Mouse (Mus musculus) intestine, embryonic 15.5 days (tissue): Measurements from ENCODE around the gene Trim26. TPM values are rescaled to one million over a fixed set of nuclear protein-coding genes. Genes with fewer than 3 reads are reported as not detected.

Experiments
- ATAC-seq: fragments of 200-750 bp; cut with Nextera tagmentation; 2 replicates; pipeline ENCODE4 v1.8.0; 2017; ENCODE audit warnings: moderate TSS enrichment, moderate library complexity
- H3K27ac ChIP-seq: fragments of 300-500 bp; sonication (generic); 2 replicates; pipeline ENCODE4 v1.5.1; 2015; ENCODE audit warnings: mild to moderate bottlenecking, inconsistent platforms
- H3K27me3 ChIP-seq: fragments of 300-500 bp; sonication (generic); replicated peaks from 2 replicates; pipeline ENCODE4 v1.6.1; 2015; ENCODE audit warnings: inconsistent platforms
- H3K36me3 ChIP-seq: fragments of 300-500 bp; sonication (generic); 2 replicates; pipeline ENCODE4 v1.6.1; 2015; ENCODE audit warnings: inconsistent platforms
- H3K4me1 ChIP-seq: fragments of 300-500 bp; sonication (generic); replicated peaks from 2 replicates; pipeline ENCODE4 v1.6.1; 2015; ENCODE audit warnings: inconsistent platforms
- H3K4me2 ChIP-seq: fragments of 300-500 bp; sonication (generic); replicated peaks from 2 replicates; pipeline ENCODE4 v1.6.1; 2015; ENCODE audit warnings: mild to moderate bottlenecking, inconsistent platforms
- H3K4me3 ChIP-seq: fragments of 300-500 bp; sonication (generic); replicated peaks from 2 replicates; pipeline ENCODE4 v1.5.1; 2015; ENCODE audit warnings: inconsistent platforms
- H3K9ac ChIP-seq: fragments of 300-500 bp; sonication (generic); 2 replicates; pipeline ENCODE4 v1.6.1; 2015; ENCODE audit warnings: inconsistent platforms
- H3K9me3 ChIP-seq: fragments of 300-500 bp; sonication (generic); 2 replicates; pipeline ENCODE4 v1.6.1; 2016; ENCODE audit warnings: inconsistent platforms
- WGBS: fragments of 180-500 bp; shearing (Covaris S2); methylation state at CpG from one replicate; pipeline ENCODE4 v1.1.7; 2015; 5-methylcytosine and 5-hydroxymethylcytosine counted together
- polyA plus RNA-seq: library from polyadenylated mRNA; unstranded; fragments of >200 nt; fragmentation: Nextera tagmentation; extraction: Ambion mirVana; gene quantifications from 2 replicates; pipeline ENCODE4 v1.2.1, GENCODE M21; 2015

Trim26 gene
- polyA plus RNA-seq, 1 experiment from 2014 or later: 41.5 TPM

GRCm38 (mm10) chr17:36835591-36836426 is 1.1 kb upstream of the Trim26 start:
- ATAC-seq: peak; percentile 55
- Histone ChIP-seq H3K27me3 (no peaks in the 10 kb centered on the region), H3K4me1 (peaks cover 8% of the 10 kb centered on the region; the same call in 1 of the 2 replicates), H3K27ac (peak overlapping the region; percentile 98), H3K36me3 (no peaks in the 10 kb centered on the region), H3K9ac (no peak overlapping the region), H3K4me2 (peak overlapping the region; percentile 68), H3K9me3 (no peaks in the 10 kb centered on the region), H3K4me3 (peak overlapping the region; percentile 78; the same call in 1 of the 2 replicates)
- WGBS: 27% methylated on average over 12 of the region's 12 CpGs

- Histone ChIP-seq H3K9me3 (no peaks in the 10 kb centered on the region), H3K36me3 (no peaks in the 10 kb centered on the region), H3K9ac (peak overlapping the region; percentile 42), H3K4me3 (peak overlapping the region; percentile 78), H3K4me2 (peak overlapping the region; percentile 68), H3K27me3 (no peaks in the 10 kb centered on the region), H3K4me1 (peaks cover 8% of the 10 kb centered on the region; the same call in 1 of the 2 replicates), H3K27ac (peak overlapping the region; percentile 98)
- 17% methylated on average over 3 of the region's 3 CpGs for WGBS
- ATAC-seq: peak; percentile 29
Measured at GRCm38 (mm10) chr17:36836427-36836812, 514 bp upstream of the Trim26 start.

- WGBS: 79% methylated on average over 5 of the region's 5 CpGs
- H3K4me1 ChIP-seq: peaks cover 12% of the 10 kb centered on the region; the same call in 1 of the 2 replicates
- no peak for ATAC-seq
- H3K4me3 ChIP-seq: no peak overlapping the region
- H3K9ac ChIP-seq: no peak overlapping the region
- no peaks in the 10 kb centered on the region for H3K27me3 ChIP-seq
- no peak overlapping the region for H3K27ac ChIP-seq
- no peaks in the 10 kb centered on the region for H3K9me3 ChIP-seq
- H3K4me2 ChIP-seq: no peak overlapping the region
- no peaks in the 10 kb centered on the region for H3K36me3 ChIP-seq
Measured at GRCm38 (mm10) chr17:36839001-36839400, 2.1 kb downstream of the Trim26 start.

GRCm38 (mm10) chr17:36839931-36840330 is 3.0 kb downstream of the Trim26 start:
- ATAC-seq: no peak
- Histone ChIP-seq H3K4me3 (no peak overlapping the region), H3K27ac (no peak overlapping the region), H3K27me3 (no peaks in the 10 kb centered on the region), H3K4me1 (peaks cover 12% of the 10 kb centered on the region; the same call in 1 of the 2 replicates), H3K9ac (no peak overlapping the region), H3K36me3 (no peaks in the 10 kb centered on the region), H3K4me2 (no peak overlapping the region), H3K9me3 (no peaks in the 10 kb centered on the region)
- 82% methylated on average over 3 of the region's 3 CpGs for WGBS

GRCm38 (mm10) chr17:36840961-36841445 is 4.1 kb downstream of the Trim26 start:
- no peak overlapping the region for H3K9ac ChIP-seq
- H3K4me3 ChIP-seq: no peak overlapping the region
- H3K4me2 ChIP-seq: no peak overlapping the region
- H3K4me1 ChIP-seq: peaks cover 9% of the 10 kb centered on the region; the same call in 1 of the 2 replicates
- H3K9me3 ChIP-seq: no peaks in the 10 kb centered on the region
- H3K27ac ChIP-seq: no peak overlapping the region
- H3K36me3 ChIP-seq: no peaks in the 10 kb centered on the region
- ATAC-seq: no peak
- H3K27me3 ChIP-seq: no peaks in the 10 kb centered on the region

- H3K27ac ChIP-seq: no peak overlapping the region
- no peaks in the 10 kb centered on the region for H3K27me3 ChIP-seq
- H3K4me3 ChIP-seq: no peak overlapping the region
- H3K9ac ChIP-seq: no peak overlapping the region
- 82% methylated on average over 7 of the region's 7 CpGs for WGBS
- ATAC-seq: no peak
- H3K4me2 ChIP-seq: no peak overlapping the region
- no peaks in the 10 kb centered on the region for H3K9me3 ChIP-seq
- 0 out of 2 replicates have a peak, but pooled peaks cover 3% of the 10 kb centered on the region for H3K4me1 ChIP-seq
- H3K36me3 ChIP-seq: no peaks in the 10 kb centered on the region
Measured at GRCm38 (mm10) chr17:36843696-36844095, 6.8 kb downstream of the Trim26 start.

GRCm38 (mm10) chr17:36844286-36844719 is 7.4 kb downstream of the Trim26 start:
- no peaks in the 10 kb centered on the region for H3K27me3 ChIP-seq
- H3K4me1 ChIP-seq: 0 out of 2 replicates have a peak, but pooled peaks cover 3% of the 10 kb centered on the region
- H3K27ac ChIP-seq: no peak overlapping the region
- H3K9me3 ChIP-seq: no peaks in the 10 kb centered on the region
- H3K9ac ChIP-seq: no peak overlapping the region
- H3K4me3 ChIP-seq: no peak overlapping the region
- H3K36me3 ChIP-seq: no peaks in the 10 kb centered on the region
- ATAC-seq: peak; percentile 81
- no peak overlapping the region for H3K4me2 ChIP-seq

GRCm38 (mm10) chr17:36844725-36845124 is 7.8 kb downstream of the Trim26 start:
- no peak overlapping the region for H3K27ac ChIP-seq
- 76% methylated on average over 1 of the region's 1 CpGs for WGBS

GRCm38 (mm10) chr17:36848911-36849310 is 12.0 kb downstream of the Trim26 start:
- H3K4me1 ChIP-seq: peaks cover 12% of the 10 kb centered on the region
- H3K9me3 ChIP-seq: no peaks in the 10 kb centered on the region
- no peak overlapping the region for H3K4me2 ChIP-seq
- no peak overlapping the region for H3K9ac ChIP-seq
- no peak for ATAC-seq
- H3K27me3 ChIP-seq: no peaks in the 10 kb centered on the region
- H3K36me3 ChIP-seq: peaks cover 15% of the 10 kb centered on the region; the same call in 1 of the 2 replicates
- H3K27ac ChIP-seq: no peak overlapping the region
- WGBS: 80% methylated on average over 5 of the region's 5 CpGs
- H3K4me3 ChIP-seq: no peak overlapping the region

More at GRCm38 (mm10) chr17:36844725-36845124, 7.8 kb downstream of the Trim26 start:
- no peak for ATAC-seq
- 0 out of 2 replicates have a peak, but pooled peaks cover 3% of the 10 kb centered on the region for H3K4me1 ChIP-seq
- no peak overlapping the region for H3K9ac ChIP-seq
- H3K36me3 ChIP-seq: no peaks in the 10 kb centered on the region
- H3K4me3 ChIP-seq: no peak overlapping the region
- H3K4me2 ChIP-seq: no peak overlapping the region
- no peaks in the 10 kb centered on the region for H3K27me3 ChIP-seq
- H3K9me3 ChIP-seq: no peaks in the 10 kb centered on the region

- Histone ChIP-seq H3K27ac (no peak overlapping the region), H3K4me1 (peaks cover 12% of the 10 kb centered on the region), H3K9ac (no peak overlapping the region), H3K27me3 (no peaks in the 10 kb centered on the region), H3K4me2 (no peak overlapping the region), H3K4me3 (no peak overlapping the region), H3K9me3 (no peaks in the 10 kb centered on the region), H3K36me3 (peaks cover 20% of the 10 kb centered on the region; the same call in 1 of the 2 replicates)
- ATAC-seq: peak; percentile 57
- WGBS: 62% methylated on average over 2 of the region's 2 CpGs
Measured at GRCm38 (mm10) chr17:36849992-36850391, 13.1 kb downstream of the Trim26 start.

- H3K4me3 ChIP-seq: no peak overlapping the region
- peak; percentile 69 for ATAC-seq
- no peaks in the 10 kb centered on the region for H3K27me3 ChIP-seq
- WGBS: 53% methylated on average over 5 of the region's 5 CpGs
- H3K27ac ChIP-seq: no peak overlapping the region
- no peak overlapping the region for H3K9ac ChIP-seq
- peaks cover 12% of the 10 kb centered on the region for H3K4me1 ChIP-seq
- H3K9me3 ChIP-seq: no peaks in the 10 kb centered on the region
- no peak overlapping the region for H3K4me2 ChIP-seq
- peaks cover 20% of the 10 kb centered on the region; the same call in 1 of the 2 replicates for H3K36me3 ChIP-seq
Measured at GRCm38 (mm10) chr17:36851200-36851599, 14.3 kb downstream of the Trim26 start.

- ATAC-seq: peak; percentile 21
Measured at GRCm38 (mm10) chr17:36851627-36852026, 14.7 kb downstream of the Trim26 start.

More at GRCm38 (mm10) chr17:36851627-36852026, 14.7 kb downstream of the Trim26 start:
- peaks cover 22% of the 10 kb centered on the region for H3K36me3 ChIP-seq
- H3K4me2 ChIP-seq: no peak overlapping the region
- no peak overlapping the region for H3K9ac ChIP-seq
- no peak overlapping the region for H3K4me3 ChIP-seq
- no peaks in the 10 kb centered on the region for H3K27me3 ChIP-seq
- H3K27ac ChIP-seq: no peak overlapping the region
- H3K4me1 ChIP-seq: peaks cover 12% of the 10 kb centered on the region
- WGBS: 71% methylated on average over 5 of the region's 5 CpGs
- no peaks in the 10 kb centered on the region for H3K9me3 ChIP-seq
